Mouse (Mus musculus): Measurements from ENCODE around the gene Ogfr.
A peak's percentile ranks its signal among the peaks of the same experiment; 100 is the strongest.

Gene Ogfr

GRCm38 (mm10) chr2:180589123-180589831 lies at the start of gene Ogfr:
Gene Ogfr (plus strand): TSS chr2:180589245.
- DNase-seq (ENCODE audit: low spot score): peak; percentile 88

- no peak for DNase-seq (ENCODE audit: low spot score)
Observed at GRCm38 (mm10) chr2:180543675-180544074, 45.4 kb upstream of the Ogfr start.

- no peak for DNase-seq (ENCODE audit: low spot score)
Observed at GRCm38 (mm10) chr2:180545046-180545445, 44.0 kb upstream of the Ogfr start.

GRCm38 (mm10) chr2:180547384-180548106 lies 41.5 kb upstream of the Ogfr start:
- DNase-seq (ENCODE audit: low spot score): peak; percentile 11

- DNase-seq (ENCODE audit: low spot score): no peak
Observed at GRCm38 (mm10) chr2:180552340-180552739, 36.7 kb upstream of the Ogfr start.

- peak; percentile 7 for DNase-seq (ENCODE audit: low spot score)
Observed at GRCm38 (mm10) chr2:180555219-180555618, 33.8 kb upstream of the Ogfr start.

- no peak for DNase-seq (ENCODE audit: low spot score)
Observed at GRCm38 (mm10) chr2:180556470-180556869, 32.6 kb upstream of the Ogfr start.

GRCm38 (mm10) chr2:180560245-180560644 lies 28.8 kb upstream of the Ogfr start:
- DNase-seq (ENCODE audit: low spot score): no peak

GRCm38 (mm10) chr2:180562146-180562545 lies 26.9 kb upstream of the Ogfr start:
- DNase-seq (ENCODE audit: low spot score): no peak

- no peak for DNase-seq (ENCODE audit: low spot score)
Observed at GRCm38 (mm10) chr2:180563296-180563695, 25.7 kb upstream of the Ogfr start.

- DNase-seq (ENCODE audit: low spot score): no peak
Observed at GRCm38 (mm10) chr2:180563841-180564240, 25.2 kb upstream of the Ogfr start.

GRCm38 (mm10) chr2:180566240-180566913 lies 22.7 kb upstream of the Ogfr start:
- DNase-seq (ENCODE audit: low spot score): peak; percentile 89

- no peak for DNase-seq (ENCODE audit: low spot score)
Observed at GRCm38 (mm10) chr2:180569028-180569643, 19.9 kb upstream of the Ogfr start.

GRCm38 (mm10) chr2:180576482-180576881 lies 12.6 kb upstream of the Ogfr start:
- no peak for DNase-seq (ENCODE audit: low spot score)

GRCm38 (mm10) chr2:180578686-180579085 lies 10.4 kb upstream of the Ogfr start:
- peak; percentile 91 for DNase-seq (ENCODE audit: low spot score)

- no peak for DNase-seq (ENCODE audit: low spot score)
Observed at GRCm38 (mm10) chr2:180581002-180581401, 8.0 kb upstream of the Ogfr start, which contains the start of gene Mrgbp. Gene Mrgbp (plus strand): TSS chr2:180581304.

GRCm38 (mm10) chr2:180582481-180583153 lies 6.4 kb upstream of the Ogfr start:
- peak; percentile 99 for DNase-seq (ENCODE audit: low spot score)

GRCm38 (mm10) chr2:180583154-180583507 lies 5.9 kb upstream of the Ogfr start:
- no peak for DNase-seq (ENCODE audit: low spot score)

- DNase-seq (ENCODE audit: low spot score): no peak
Observed at GRCm38 (mm10) chr2:180588736-180589122, 316 bp upstream of the Ogfr start.

GRCm38 (mm10) chr2:180597490-180597889 lies 8.4 kb downstream of the Ogfr start, which contains the start of gene Col9a3:
Gene Col9a3 (plus strand): TSS chr2:180597790.
- no peak for DNase-seq (ENCODE audit: low spot score)

GRCm38 (mm10) chr2:180598157-180598705 lies 9.2 kb downstream of the Ogfr start:
- DNase-seq (ENCODE audit: low spot score): peak; percentile 55

Measured in retina, embryonic 14.5 days (tissue).